Mouse (Mus musculus) small intestine, adult 2 months (tissue): ENCODE results near the gene Sipa1l3.

Experiments used
- CTCF ChIP-seq: fragments of 200-500 bp; IDR thresholded peaks from 2 replicates; pipeline ENCODE4 v1.5.1; 2012; ENCODE audit warnings: low read depth, mild to moderate bottlenecking, control low read depth, inconsistent platforms, low read length, moderate library complexity, mixed read lengths; ENCODE audit not compliant: insufficient replicate concordance, insufficient read length; ENCODE audit errors: extremely low read depth
- POLR2A ChIP-seq: fragments of 200-500 bp; IDR thresholded peaks from 2 replicates; pipeline ENCODE4 v1.6.1; 2012; ENCODE audit warnings: low read depth, mild to moderate bottlenecking, control low read depth, inconsistent platforms, low read length, moderate library complexity

GRCm38 (mm10) chr7:29368004-29368320 is 150.5 kb downstream of the Sipa1l3 start:
- TF ChIP-seq POLR2A (no peak), CTCF (no peak)
